Mouse (Mus musculus) stomach, postnatal 0 days (tissue): Measurements from ENCODE around the gene Pde8a. TPM values are rescaled to one million over a fixed set of nuclear protein-coding genes. Genes with fewer than 3 reads are reported as not detected.

ENCODE experiments used
- ATAC-seq: fragments of 200-750 bp; cut with Nextera tagmentation; 2 replicates; pipeline ENCODE4 v1.8.0; 2017; ENCODE audit not compliant: low FRiP score, low TSS enrichment
- DNase-seq: peaks from one replicate; pipeline ENCODE4 v3.0.0-alpha.2; 2016; ENCODE audit warnings: low spot score
- H3K27ac ChIP-seq: fragments of 300-500 bp; sonication (generic); replicated peaks from 2 replicates; pipeline ENCODE4 v1.5.1; 2014; ENCODE audit warnings: mild to moderate bottlenecking, control low read depth
- H3K27me3 ChIP-seq: fragments of 300-500 bp; sonication (generic); 2 replicates; pipeline ENCODE4 v1.6.1; 2014; ENCODE audit warnings: low read length; ENCODE audit not compliant: control insufficient read depth, insufficient read depth
- H3K36me3 ChIP-seq: fragments of 300-500 bp; sonication (generic); 2 replicates; pipeline ENCODE4 v1.6.1; 2014; ENCODE audit warnings: low read length, mixed read lengths; ENCODE audit not compliant: control insufficient read depth, insufficient read depth
- H3K4me1 ChIP-seq: fragments of 300-500 bp; sonication (generic); replicated peaks from 2 replicates; pipeline ENCODE4 v1.6.1; 2014; ENCODE audit warnings: antibody characterized with exemption; ENCODE audit not compliant: control insufficient read depth, insufficient read depth
- H3K4me2 ChIP-seq: fragments of 300-500 bp; sonication (generic); replicated peaks from 2 replicates; pipeline ENCODE4 v1.6.1; 2014; ENCODE audit warnings: low read depth, mild to moderate bottlenecking, control low read depth, moderate library complexity
- H3K4me3 ChIP-seq: fragments of 300-500 bp; sonication (generic); 2 replicates; pipeline ENCODE4 v1.5.1; 2014; ENCODE audit warnings: low read depth, low read length, control low read depth
- H3K9ac ChIP-seq: fragments of 300-500 bp; sonication (generic); 2 replicates; pipeline ENCODE4 v1.6.1; 2014; ENCODE audit warnings: mild to moderate bottlenecking, low read length, control low read depth, mixed read lengths
- H3K9me3 ChIP-seq: fragments of 300-500 bp; sonication (generic); 2 replicates; pipeline ENCODE4 v1.6.1; 2016; ENCODE audit warnings: low read length; ENCODE audit not compliant: control insufficient read depth
- CTCF ChIP-seq: IDR thresholded peaks from 2 replicates; pipeline ENCODE4 v1.5.1; 2016; ENCODE audit warnings: antibody characterized with exemption, low read depth, mild to moderate bottlenecking, moderate library complexity
- EP300 ChIP-seq: optimal IDR thresholded peaks from 2 replicates; pipeline ENCODE3; 2016; ENCODE audit warnings: antibody characterized with exemption
- WGBS: fragments of 180-500 bp; shearing (Covaris S2); extraction: QIAGEN DNeasy Blood & Tissue Kit; methylation state at CpG from one replicate; pipeline ENCODE4 v1.1.7; 2014; 5-methylcytosine and 5-hydroxymethylcytosine counted together
- polyA plus RNA-seq: library from polyadenylated mRNA; unstranded; fragments of >200 nt; fragmentation: Nextera tagmentation; extraction: Ambion mirVana; gene quantifications from 2 replicates; pipeline ENCODE4 v1.2.1, GENCODE M21; 2015

The Pde8a gene
- polyA plus RNA-seq, 1 experiment from 2014 or later, result 4.9 TPM

DNA sequence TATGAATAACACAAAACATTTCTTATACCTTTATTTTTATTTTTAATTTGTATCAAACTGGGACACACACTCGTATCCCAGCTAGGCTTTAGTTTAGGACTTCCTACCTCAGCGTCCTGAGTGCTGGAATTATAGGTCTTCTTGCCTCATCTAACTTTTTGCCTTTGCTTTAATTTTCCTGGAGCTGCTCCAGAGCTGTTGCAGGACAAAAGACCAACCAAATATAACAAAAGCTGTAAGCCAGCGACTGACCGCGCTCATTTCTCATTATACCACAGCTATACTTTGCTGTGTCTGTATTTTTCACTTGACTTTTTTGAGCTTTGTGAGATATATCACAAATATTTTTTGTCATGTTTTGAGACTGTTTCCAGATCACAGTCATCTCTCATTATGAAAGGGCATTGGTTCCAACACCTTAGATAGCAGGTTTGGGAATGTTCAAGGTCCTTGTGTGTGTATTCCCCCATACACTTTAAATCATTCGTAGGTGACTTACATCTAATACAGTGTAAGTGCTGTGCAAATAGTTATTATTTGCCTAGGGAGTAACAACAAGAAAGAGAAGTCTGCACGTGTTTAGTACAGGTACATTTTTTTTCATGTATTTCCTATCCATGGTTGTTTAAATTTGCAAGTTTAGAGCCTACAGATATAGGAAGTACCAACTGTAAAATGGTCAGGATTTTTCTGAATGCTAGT lies 16.8 kb downstream of the Pde8a start:
- H3K4me1 ChIP-seq, result no peaks in the 10 kb centered on the region
- no peaks in the 10 kb centered on the region for H3K27me3 ChIP-seq
- H3K27ac ChIP-seq, result peak overlapping the region; percentile 5
- H3K4me3 ChIP-seq, result no peak overlapping the region
- DNase-seq (no peak), ATAC-seq (peak; percentile 83)
- H3K4me2 ChIP-seq, result no peak overlapping the region
- no peak overlapping the region for H3K9ac ChIP-seq
- 54% methylated on average over 7 of the region's 7 CpGs for WGBS
- TF ChIP-seq CTCF, result no peak
- no peak for TF ChIP-seq EP300
- no peaks in the 10 kb centered on the region for H3K36me3 ChIP-seq
- no peaks in the 10 kb centered on the region for H3K9me3 ChIP-seq

- Histone ChIP-seq H3K9me3 (no peaks in the 10 kb centered on the region), H3K4me3 (no peak overlapping the region), H3K4me2 (no peak overlapping the region), H3K27ac (no peak overlapping the region), H3K4me1 (no peaks in the 10 kb centered on the region), H3K27me3 (no peaks in the 10 kb centered on the region), H3K36me3 (no peaks in the 10 kb centered on the region), H3K9ac (no peak overlapping the region)
- no peak for TF ChIP-seq CTCF
- no peak for TF ChIP-seq EP300
- 73% methylated on average over 2 of the region's 2 CpGs for WGBS
- DNase-seq (no peak), ATAC-seq (no peak)
These were observed 19.3 kb downstream of the Pde8a start for GRCm38 (mm10) chr7:81232674-81233073.

DNA sequence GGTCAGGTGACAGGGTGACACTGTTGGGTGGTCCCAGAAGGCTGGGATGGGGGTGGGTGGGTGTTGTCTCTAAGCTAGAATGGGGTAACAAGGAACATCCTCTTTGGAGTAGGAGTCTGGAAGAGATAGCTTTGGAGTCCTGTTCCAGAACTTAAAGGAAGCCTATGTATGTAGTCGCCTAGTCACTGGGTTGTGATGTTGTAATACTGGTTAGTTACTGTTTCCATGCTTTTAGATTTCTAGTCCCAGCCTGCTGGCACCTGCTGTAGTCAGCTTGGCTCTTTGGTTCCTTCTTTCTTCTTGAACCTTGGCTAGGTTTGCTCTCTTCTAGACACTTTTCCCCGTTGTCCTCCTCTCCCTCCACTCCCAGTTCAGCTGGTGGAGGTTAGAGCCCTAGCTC lies 21.7 kb downstream of the Pde8a start:
- 85% methylated on average over 2 of the region's 2 CpGs for WGBS
- TF ChIP-seq CTCF (no peak), EP300 (no peak)
- no peaks in the 10 kb centered on the region for H3K27me3 ChIP-seq
- no peak overlapping the region for H3K4me2 ChIP-seq
- ATAC-seq, result no peak
- H3K27ac ChIP-seq, result no peak overlapping the region
- no peaks in the 10 kb centered on the region for H3K4me1 ChIP-seq
- H3K9ac ChIP-seq, result no peak overlapping the region
- no peak for DNase-seq
- no peaks in the 10 kb centered on the region for H3K9me3 ChIP-seq
- H3K36me3 ChIP-seq, result no peaks in the 10 kb centered on the region
- no peak overlapping the region for H3K4me3 ChIP-seq

DNA sequence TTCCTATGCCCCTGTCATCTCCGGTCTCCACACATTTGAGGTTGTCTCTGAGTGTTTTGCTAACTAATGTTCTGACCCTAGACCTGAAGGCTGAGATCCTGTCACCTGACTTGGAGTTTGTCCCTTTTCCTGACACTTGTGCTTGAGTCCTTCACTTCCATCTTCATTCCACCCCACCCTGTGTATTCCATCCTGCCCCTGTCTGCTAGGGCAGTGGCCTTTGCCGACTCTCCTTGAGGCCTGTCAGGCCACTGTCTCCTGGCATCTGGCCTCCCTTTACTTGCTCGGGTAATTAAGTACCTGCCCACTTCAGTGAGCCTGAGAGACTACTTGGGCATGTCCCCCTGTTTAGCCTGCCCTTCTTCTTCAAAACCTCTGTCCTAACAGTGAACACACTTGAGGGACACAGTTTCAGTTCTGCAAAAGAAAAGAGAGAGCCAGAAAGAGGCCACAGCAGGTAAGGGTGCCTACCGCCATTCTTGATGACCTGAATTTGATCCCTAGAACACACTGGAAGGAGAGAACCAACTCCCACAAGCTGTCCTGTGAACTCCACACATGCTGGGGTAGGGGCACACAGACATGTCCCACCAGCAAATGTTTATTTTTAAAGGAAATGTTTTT lies 22.3 kb downstream of the Pde8a start:
- no peaks in the 10 kb centered on the region for H3K4me1 ChIP-seq
- H3K36me3 ChIP-seq, result no peaks in the 10 kb centered on the region
- no peak overlapping the region for H3K4me2 ChIP-seq
- no peak overlapping the region for H3K9ac ChIP-seq
- WGBS, result 79% methylated on average over 4 of the region's 4 CpGs
- DNase-seq, result no peak
- no peak overlapping the region for H3K4me3 ChIP-seq
- no peaks in the 10 kb centered on the region for H3K27me3 ChIP-seq
- no peak for ATAC-seq
- H3K9me3 ChIP-seq, result no peaks in the 10 kb centered on the region
- H3K27ac ChIP-seq, result no peak overlapping the region
- TF ChIP-seq EP300 (no peak), CTCF (no peak)

DNA sequence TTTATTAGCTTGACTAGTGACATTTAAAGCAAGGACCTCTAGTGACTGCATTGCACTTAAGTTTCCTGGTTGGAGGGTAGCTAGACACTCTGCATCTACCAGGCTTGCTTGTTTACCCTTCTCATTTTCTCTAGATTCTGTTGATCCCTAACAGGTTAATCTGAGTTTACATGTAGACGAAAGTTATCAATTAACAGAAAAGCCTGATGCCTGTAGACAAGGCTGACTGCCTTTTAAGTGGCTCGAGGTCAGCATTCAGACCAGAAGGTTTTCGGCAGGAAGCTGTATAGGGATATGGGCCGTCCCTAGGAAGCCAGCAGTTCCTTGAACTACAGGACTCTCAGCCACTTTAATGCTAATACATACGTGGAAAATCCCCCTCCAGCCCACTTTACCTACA lies 30.0 kb downstream of the Pde8a start:
- WGBS, result 36% methylated on average over 5 of the region's 5 CpGs
- Histone ChIP-seq H3K9ac (no peak overlapping the region), H3K4me3 (no peak overlapping the region), H3K27me3 (no peaks in the 10 kb centered on the region), H3K27ac (no peak overlapping the region), H3K36me3 (no peaks in the 10 kb centered on the region), H3K4me1 (no peaks in the 10 kb centered on the region), H3K9me3 (no peaks in the 10 kb centered on the region), H3K4me2 (no peak overlapping the region)
- TF ChIP-seq EP300 (no peak), CTCF (no peak)
- no peak for DNase-seq
- ATAC-seq, result no peak

GRCm38 (mm10) chr7:81249854-81250279 lies 36.5 kb downstream of the Pde8a start:
- Histone ChIP-seq H3K9ac (no peak overlapping the region), H3K9me3 (no peaks in the 10 kb centered on the region), H3K4me1 (no peaks in the 10 kb centered on the region), H3K4me3 (no peak overlapping the region), H3K27ac (no peak overlapping the region), H3K36me3 (no peaks in the 10 kb centered on the region), H3K4me2 (no peak overlapping the region), H3K27me3 (no peaks in the 10 kb centered on the region)
- 49% methylated on average over 3 of the region's 3 CpGs for WGBS
- ATAC-seq (no peak), DNase-seq (no peak)
- TF ChIP-seq CTCF (no peak), EP300 (no peak)
